Mouse (Mus musculus): ENCODE data around the gene Prdm10.

Prdm10 gene

DNA sequence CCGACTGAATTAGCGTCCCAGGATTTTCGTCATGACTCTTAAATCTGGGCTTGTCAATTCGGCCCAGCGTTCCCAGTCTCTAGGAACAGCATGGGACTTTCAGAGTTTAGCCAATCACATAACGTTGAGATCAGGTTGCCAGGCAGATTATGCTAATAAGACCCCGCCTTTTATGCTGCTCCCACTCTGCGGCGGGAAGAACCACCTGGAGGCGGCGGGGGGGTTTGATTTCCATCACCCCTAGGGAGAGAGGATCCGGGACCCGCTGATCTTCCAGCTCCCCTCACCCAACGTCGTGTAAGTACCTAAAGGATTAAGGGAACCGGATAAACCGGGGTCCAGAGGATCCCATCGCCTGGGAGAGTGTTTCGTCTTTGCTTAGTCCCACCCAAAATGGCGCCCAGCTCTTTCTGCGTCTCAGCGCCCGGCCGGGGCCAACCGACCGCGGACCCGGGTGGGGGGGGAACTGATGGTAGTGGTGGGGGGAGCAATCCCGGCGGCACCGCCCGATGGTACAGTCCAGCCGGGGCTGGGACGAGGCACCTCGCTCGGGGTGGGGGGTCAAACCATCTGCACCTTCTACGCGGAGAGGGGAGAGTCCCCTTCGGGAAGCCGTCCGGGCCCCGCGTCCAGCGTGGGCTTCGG lies at the start of gene Prdm10:
TSS of gene Prdm10 (plus strand) at position 173 of the 645 bp plus-strand sequence.
- DNase-seq: peak; percentile 95

DNA sequence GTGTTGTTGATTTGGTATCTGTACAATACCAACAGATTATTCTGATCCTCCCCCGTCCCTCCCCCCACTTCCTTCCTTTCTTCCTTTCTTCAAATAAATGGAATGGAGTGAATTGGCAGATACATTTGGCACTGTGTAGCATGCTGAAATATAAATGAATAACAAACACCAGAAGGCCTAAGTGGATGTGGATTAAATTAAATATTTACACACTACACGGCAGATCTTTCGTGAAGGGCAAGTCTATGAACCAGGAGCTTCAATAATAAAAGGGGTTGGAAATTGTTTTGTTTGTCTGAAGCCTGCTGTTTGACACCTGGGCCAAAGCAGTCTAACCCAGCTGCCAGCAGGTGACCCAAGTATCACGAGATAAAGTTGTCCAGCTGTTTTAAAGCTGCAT lies 45.3 kb upstream of the Prdm10 start:
- DNase-seq: no peak

DNA sequence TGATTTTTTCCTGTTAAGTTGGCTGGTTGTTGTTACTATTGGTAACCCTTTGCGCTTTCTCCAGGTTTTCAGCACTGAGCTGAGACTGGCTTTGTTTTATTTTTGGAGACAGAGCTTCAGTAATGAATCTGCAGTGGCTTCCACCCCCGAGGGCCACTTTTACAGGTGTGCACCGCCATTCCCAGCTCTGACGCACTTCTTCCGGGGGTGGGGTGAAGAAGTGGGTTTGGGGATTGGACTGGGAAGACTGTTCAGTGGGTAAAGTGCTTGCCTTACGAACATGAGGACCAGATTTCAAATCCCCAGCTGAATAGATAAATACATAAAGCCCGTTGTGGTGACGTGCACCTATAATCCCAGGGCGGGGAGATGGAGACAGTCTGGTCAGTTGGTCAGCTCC lies 44.8 kb upstream of the Prdm10 start:
- DNase-seq: no peak

- DNase-seq: no peak
Measured at GRCm38 (mm10) chr9:31236079-31236478, 44.3 kb upstream of the Prdm10 start.

- no peak for DNase-seq
Measured at GRCm38 (mm10) chr9:31238526-31238925, 41.8 kb upstream of the Prdm10 start.

- no peak for DNase-seq
Measured at GRCm38 (mm10) chr9:31239551-31239950, 40.8 kb upstream of the Prdm10 start.

- DNase-seq: no peak
Measured at GRCm38 (mm10) chr9:31240522-31241207, 39.7 kb upstream of the Prdm10 start.

- no peak for DNase-seq
Measured at GRCm38 (mm10) chr9:31241208-31241699, 39.1 kb upstream of the Prdm10 start.

DNA sequence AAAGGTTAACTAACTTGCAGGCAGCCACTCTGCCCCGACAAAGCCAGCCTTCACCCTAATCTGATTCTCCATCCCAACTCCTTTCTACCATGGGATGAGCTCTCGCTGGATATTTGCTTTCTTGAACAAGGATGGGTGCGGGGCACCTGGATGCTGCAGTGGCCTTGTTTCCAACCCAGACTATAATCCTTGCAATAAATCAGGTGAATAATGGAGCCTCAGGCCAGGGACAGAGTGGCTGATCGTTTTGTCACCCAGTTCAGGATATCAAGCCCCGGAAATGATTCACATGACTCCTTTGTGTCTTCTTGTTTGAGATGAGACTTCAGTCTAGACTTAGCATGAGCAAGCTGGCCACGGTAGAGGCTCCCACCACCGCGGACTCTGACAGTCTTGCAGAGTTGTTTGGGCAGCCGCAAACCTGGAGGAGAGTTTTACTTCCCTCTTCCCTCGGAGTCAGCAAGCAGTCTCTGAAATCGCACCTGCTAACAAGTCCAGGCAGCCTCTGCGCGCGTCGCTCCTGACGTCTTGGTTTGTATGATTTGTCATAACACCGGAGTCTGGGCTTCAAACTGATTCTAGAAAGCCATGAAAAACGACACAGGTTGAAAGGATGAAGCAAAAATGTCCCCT lies 36.9 kb upstream of the Prdm10 start:
- peak; percentile 7 for DNase-seq

- no peak for DNase-seq
Measured at GRCm38 (mm10) chr9:31243939-31244333, 36.4 kb upstream of the Prdm10 start.

- DNase-seq: no peak
Measured at GRCm38 (mm10) chr9:31245006-31245405, 35.3 kb upstream of the Prdm10 start.

DNA sequence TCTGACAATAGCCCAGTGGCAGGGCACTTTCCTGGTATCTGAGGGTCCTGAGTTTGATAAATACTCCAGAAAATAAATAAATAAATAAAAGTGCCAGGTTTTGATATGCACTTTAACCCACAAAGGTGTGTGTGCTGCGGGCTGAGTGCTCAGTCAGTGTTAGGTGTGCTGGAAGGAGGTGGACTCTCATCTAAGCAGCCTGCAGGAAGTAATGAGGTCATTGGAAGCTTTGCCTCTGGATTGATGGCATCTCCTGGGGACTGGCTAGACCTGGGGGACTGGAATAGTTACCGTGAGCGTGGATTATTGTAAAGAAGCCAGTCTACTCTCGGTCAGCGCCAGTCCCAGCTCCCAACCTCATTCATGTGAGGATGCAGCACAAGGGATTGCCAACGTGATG lies 33.9 kb upstream of the Prdm10 start:
- no peak for DNase-seq

GRCm38 (mm10) chr9:31247447-31248220 lies 32.7 kb upstream of the Prdm10 start:
- no peak for DNase-seq

DNA sequence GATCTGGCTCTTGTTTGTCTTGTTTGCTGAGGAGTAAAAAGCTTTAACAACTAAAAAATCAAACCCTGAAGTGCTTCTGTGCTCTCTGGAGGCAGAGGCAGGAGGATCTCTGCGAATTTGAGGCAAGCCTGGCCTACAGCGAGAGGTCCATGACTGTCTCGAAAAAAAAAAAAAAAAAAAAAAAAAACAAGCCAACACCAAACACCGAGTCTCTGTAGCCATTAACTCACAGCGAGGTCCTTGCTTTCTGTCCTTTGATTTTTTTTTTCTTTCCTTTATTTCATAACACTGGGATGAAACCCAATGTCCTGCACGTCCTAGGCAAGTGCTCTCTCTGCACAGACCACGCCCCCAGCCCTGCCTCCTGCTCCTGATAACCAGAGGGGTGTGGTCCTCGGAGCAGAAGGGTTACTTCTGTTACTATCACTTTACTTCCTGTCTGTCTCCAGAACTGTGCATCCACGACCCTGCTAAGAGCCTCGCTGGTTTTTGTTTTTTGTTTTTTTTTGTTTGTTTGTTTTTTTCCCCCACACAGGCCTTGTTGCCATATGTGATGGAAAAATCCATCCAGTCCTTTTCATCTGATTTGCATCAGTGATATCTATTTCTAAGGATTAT lies 28.0 kb upstream of the Prdm10 start:
- peak; percentile 68 for DNase-seq

- peak; percentile 65 for DNase-seq
Measured at GRCm38 (mm10) chr9:31253311-31253734, 27.0 kb upstream of the Prdm10 start.

DNA sequence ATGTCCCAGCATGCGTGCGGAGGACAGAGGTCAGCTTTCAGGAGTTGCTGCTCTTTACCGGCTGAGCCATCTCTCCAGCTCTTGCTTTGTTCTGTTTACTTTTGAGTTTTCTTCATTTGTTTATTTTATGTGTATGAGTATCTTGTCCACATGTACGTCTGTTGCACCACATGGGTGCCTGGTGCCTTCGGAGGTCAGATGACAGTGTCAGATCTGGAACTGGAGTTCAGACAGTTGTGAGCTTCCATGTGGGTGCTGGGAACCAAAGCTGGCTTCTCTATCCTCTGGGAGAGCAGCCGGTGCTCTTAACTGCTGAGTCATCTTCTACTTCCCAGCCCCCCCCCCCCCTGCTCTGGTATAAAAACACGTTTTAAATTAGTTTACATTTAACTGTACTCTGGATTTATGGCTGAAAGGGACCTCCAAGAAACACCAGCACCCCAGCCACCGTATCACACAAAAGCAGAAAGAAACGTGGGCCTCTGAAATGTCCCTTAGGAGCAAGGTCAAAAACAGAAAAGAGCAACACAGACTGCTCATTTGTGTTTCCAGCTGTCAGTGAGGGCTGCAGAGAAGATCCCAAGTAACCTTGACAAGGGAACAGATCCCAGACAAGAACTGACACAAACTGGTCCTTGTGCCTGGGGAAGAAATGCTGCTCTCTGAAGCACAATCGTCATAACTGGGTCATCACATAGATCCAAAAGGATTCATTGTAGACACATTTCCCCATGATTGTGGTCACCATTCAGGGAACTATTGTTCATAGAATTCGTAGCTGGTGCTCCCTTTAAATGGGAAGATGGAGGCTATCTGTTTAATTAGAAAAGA lies 26.3 kb upstream of the Prdm10 start:
- DNase-seq: peak; percentile 25

GRCm38 (mm10) chr9:31254697-31255004 lies 25.7 kb upstream of the Prdm10 start:
- DNase-seq: no peak

- no peak for DNase-seq
Measured at GRCm38 (mm10) chr9:31255953-31256352, 24.4 kb upstream of the Prdm10 start.

GRCm38 (mm10) chr9:31258237-31258636 lies 22.1 kb upstream of the Prdm10 start:
- DNase-seq: no peak

GRCm38 (mm10) chr9:31260219-31260618 lies 20.1 kb upstream of the Prdm10 start:
- no peak for DNase-seq

DNA sequence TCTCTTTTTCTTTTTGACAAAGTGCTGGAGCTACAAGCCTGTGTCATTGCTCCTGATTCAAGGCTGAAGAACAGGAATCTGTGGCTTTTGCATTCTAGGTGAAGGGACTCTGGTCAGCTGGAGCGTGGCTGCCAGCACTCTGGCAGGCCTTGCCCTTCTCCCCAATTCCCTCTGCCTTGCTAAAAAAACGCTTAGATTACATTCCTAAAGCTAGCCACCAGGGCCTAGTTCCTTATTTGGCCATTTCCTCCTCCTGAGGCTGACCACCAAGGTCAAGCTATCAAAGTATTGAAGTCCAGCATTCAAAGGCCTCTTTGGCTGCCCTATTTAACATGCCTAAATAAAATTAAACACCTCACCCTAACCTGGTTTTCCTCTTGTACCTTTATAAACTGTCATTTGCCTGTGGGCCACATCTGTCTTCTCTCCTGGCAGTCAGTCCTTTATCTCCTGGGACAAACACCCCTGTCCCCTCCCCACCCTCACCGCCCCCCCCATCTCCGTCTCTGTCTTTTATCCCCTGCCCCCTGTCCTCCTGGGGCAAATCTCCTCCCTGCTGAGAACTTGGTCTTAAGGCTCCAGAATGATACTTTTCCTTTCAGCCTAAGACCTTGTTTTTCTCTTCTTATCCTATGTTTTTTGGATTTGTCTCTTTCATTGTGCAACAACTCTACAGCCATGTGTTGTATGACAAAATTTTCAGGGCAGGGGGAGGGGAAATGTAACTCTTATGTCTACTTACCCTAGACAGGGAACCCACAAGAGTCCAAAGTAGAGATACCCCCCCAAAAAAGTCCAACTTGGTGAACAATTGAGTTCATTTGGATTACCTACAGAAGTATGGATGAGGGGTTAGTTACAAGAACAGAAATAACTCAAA lies 17.9 kb upstream of the Prdm10 start:
- peak; percentile 23 for DNase-seq

Measured in lung, postnatal 14 days (tissue).